Mouse (Mus musculus): ENCODE measurements at regions not wholly inside any gene's neighbourhood (a gene's known extent, or its start where the extent isn't known, plus 50 kb on each side); places are given as distances from the start of the nearest gene placed in this dataset.

DNA sequence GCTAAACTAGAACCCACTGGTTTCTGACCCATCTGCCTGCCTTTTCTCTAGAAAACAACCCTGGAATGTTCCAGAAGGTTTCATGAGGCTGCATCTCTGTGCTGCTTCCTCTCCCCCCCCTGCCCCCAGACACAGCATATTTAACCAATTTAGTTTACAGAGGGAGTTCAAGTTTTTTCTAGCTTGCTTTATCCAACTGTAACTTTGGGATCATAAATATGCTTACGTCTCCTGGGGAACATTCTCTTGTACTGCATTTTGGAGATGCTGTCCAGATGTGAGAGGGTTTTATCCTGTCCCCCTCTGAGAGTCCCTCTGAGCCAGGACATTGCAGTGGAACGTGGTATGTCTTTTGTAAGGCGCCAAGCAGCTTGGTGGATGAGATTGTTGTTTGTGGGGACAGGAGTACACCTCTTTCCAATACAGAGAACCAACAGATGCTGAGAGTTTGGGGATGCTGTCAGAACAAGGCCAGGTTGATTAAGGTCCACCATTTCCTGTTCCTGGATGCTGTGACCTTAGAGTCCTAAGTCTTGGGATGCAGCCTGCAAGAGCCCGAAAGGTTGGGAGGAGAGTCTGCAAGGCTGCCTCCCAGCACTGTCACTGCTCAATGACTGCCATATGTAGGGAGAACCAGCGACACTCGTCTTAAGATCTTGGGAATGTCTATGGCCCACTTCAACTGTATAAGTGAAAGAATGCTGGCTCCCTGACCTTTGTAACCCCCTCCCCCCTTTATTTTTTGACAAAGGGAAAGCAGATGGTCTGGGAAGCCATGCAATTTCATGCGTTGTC, 51.4 kb upstream of the Tut7 start:
- no peak for DNase-seq (ENCODE audit: low spot score in 2 of 2)

Measured in cerebellum, postnatal 4 days (tissue).